Mouse (Mus musculus): Measurements from ENCODE around the gene Upk3b.

Gene Upk3b

DNA sequence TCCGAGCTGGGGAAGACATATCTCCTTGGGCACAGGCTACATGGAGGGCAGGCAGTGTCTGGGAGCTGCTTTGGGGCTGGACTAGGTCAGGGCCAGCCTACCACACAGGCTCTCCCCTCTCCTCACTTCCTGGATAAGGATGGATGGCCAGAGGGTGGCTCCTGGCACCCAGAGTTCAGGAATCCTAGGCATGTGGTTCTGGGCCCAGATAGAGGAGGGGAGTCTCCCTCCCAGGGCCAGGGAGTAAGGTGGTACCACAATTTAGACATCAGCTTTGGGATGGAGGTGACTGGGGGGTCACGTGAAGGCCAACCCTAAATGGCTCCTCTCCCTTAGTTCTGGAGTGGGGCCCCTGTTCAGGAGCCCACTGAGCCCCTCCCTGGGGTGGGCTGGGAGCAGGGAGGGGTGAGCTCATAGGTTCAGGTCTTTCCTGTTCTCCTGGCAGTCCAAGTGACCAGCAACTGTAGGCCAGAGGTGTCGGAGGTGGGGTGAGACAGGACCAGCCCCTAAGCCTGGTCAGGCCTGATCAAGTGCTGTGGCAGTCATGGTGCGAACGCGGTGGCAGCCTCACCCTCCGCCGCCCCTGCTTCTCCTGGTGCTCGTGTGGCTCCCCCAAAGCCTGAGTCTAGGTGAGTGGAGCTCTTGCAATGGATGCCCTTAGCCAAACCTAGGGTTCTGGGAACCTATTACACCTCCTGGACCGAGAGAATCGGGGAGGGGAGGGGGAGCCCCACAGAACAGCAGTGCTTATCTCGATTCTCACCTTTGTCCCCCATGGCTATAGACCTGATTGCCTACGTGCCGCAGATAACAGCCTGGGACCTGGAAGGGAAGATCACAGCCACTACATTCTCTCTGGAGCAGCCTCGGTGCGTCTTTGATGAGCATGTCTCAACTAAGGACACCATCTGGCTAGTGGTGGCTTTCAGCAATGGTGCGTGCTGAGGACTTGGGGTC, at the start of gene Upk3b:
Gene Upk3b, plus strand, starts transcription at position 239 of the 957 bp plus-strand sequence.
- no peak for DNase-seq (ENCODE audit: low read depth)

DNA sequence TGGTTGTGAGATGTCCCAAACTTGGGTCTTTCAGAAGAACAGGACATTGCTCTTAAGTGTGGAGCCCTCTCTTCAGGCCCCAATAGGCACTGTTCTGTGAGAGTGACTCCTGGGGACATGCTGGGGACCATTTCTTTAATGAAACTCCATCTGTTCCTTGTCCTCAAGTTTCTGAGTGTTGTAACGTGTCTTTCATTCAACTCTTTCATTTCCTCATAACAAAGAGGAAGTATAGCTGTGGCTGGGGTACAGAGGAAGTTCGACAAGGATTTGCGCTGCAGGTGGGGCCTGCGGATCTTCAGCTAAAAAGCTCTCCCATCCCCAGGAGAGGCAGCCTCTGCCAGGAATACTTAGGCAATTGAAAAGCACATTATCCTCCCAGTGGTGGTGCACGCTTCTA, 47.7 kb upstream of the Upk3b start:
- no peak for DNase-seq (ENCODE audit: low read depth)

DNA sequence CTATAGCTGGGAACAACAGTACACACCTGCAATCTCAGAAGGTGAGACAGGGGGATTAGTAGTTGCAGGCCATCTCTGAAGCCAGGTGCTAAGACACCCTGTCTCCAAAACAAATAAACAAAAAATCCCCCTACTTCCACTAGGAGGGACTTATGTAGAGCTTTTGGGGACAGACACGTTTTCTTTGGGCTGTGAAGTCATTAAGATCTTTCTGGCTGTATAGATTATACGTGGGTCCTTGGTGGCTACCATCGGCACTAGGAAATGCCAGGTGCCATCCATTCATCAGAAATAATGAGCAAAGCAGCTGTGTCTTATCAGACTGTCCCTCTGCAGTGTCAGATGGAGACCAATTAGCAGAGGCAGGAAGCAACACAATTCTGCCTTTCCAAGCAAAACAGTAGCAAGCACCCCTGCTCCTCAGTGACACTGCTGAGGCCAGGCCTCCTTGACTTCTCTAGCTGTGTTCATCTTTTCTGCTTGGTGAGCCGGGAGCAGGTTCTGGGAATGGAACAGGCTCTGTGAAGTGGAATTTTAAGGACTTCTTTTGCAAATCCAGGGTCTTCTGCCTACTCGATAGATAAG, 44.8 kb upstream of the Upk3b start:
- DNase-seq (ENCODE audit: low read depth) = no peak

DNA sequence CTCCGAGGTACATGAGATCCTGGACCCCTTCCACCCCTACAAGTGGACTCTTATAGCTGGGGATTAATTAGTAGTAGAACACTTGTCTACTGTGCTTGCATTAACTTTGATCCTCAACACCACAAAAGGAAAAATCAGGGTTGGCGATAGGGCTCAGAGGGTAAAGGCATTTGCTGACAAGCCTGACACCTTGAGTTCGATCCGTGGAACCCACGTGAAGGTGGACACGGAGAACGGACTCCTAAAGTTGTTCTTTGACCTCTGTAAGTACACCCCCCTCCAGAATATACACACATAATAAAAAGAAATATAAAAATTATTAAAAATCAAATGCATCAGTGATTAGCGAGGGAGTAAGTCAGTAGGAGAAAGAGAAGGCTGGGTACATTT, 44.0 kb upstream of the Upk3b start:
- no peak for DNase-seq (ENCODE audit: low read depth)

DNA sequence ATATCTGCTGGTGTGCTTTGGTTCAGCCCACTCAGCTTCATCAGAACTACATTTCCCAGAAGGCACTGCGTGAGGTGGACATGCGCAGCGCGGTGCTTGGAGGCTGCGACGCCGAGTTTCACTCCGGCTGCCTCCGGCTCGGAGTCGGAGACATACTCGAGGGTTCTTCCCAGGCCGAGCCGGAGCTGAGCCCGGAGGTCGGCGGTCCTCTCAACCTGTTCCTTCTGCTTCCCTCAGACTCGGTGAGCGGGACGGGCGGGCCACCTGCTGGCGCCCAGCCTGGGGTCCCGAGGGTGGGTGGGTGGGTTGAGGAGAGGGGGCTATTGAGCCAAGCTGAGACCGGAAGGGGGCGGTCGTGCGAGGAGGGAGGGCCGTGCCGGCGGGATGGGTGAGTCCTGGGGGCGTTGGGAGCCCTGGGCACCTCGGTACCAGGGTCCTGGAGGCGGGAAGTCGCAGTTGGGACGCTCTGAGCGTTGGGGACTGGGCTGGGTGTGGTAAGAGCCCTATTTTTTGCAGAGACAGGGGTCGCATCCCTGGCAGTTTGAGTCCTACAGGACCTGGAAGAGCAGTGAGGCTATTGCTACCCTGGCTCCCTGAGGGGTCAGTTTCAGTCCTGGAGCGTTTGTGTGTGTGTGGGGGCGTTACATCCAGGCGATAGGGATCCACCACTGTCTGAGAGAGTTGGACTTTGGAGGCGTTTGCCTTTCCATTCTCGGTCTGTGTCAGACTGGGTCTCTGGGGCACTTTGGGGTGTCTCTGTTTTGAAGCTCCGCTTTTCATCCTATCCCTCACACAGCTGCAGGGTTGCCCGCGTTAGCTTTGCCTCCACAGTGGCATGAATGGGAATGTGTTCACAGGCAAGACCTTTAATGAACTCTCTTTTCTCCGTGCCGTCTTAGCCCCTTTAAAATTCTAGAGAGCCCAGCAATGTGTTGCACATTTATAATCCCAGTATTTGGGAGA, 43.3 kb upstream of the Upk3b start, which contains the start of gene Dtx2:
Gene Dtx2, plus strand, starts transcription at position 76 of the 963 bp plus-strand sequence.
- peak; percentile 93 for DNase-seq (ENCODE audit: low read depth)

DNA sequence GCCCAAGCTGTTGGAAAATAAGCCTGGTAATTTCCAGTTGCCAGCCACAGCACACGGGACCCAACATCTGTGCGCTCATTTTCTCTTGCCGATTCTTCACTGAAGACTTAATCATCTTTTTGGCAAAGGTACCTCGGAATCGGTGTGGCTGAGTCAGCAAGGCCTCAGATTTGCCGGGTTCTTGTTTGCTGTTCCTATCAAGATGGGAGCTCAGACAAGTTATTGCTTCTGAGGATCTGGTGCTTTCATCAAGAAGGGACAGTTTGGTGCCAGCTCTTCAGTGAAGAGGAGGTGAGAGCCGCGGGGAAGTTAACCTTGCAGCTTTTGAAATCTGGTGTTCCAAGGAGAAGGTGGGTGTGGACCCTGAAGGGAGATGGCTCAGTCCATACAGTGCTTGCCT, 42.1 kb upstream of the Upk3b start:
- no peak for DNase-seq (ENCODE audit: low read depth)

DNA sequence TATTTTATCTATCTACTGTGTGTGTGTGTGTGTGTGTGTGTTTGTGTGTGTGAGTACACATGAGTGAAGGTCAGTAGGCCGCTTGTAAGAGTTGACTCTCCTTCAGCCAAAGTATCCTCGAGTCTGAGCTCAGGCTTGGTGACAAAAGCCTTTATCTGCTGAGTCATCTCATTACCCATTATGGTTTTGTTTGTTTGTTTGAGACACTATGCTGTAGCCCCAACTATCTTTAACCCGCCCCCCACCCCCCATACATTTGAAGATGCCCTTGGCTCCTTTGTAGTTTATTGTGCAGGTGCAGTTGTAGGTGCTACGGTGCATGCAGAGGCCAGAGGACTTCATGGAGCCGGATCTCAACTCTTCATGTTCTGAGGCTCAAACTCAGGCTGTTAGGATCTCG, 37.1 kb upstream of the Upk3b start:
- no peak for DNase-seq (ENCODE audit: low read depth)

DNA sequence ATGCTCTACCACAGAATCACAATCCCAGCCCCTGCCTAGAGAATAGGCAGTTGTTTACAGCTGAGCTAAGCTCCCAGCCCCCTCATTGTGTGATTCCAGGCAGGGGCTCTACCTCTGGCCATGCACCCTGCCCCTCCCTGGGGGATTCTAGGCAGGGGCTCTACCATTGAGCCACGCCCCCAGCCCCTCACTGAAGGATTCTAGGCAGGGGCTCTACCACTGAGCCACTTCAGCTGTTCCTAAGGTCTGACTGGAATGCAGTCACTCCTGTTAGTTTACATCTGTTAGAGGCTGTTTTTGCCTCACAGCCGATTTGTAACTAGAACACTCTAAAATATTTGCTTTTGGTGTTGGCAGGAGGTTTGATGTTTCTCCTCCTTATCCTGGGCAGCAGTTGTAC, 36.0 kb upstream of the Upk3b start:
- no peak for DNase-seq (ENCODE audit: low read depth)

DNA sequence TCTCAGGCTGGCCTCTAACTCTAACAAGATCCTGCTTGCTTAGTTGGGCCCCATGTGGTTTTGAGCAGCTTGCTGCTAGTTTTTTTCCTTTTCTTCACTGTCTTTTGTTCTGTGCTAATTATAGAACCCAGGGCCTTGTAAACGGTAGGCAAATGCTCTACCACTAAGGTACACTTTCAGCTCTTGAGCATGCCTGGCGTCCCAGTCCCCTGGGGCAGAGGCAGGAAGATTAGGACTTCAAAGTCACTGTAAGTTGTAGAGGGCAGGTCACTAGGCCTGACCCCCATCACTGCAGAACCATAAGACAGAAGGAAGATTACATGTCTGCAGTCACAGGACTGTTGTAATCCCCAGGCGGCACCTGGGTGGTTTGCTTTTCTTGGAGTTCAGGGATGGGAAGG, 35.5 kb upstream of the Upk3b start:
- DNase-seq (ENCODE audit: low read depth) = no peak

DNA sequence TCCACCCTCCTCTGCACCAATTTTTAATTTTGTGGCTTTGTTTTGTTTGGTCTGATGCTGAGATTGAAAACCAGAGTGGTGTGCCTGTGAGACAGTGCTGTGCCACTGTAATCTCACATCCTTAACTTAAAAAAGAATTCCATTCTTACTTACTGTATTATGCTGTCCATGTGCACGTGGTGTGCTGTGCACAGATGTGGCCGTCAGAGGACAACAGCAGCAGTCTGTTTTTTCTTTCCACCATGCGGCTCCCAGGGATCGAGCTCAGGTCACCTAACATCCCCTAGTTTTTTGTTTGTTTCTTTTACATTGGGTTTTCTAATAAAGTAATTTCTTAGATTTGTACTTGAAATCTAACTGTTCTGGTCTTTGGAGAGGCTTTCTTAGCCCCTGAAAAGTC, 33.8 kb upstream of the Upk3b start:
- no peak for DNase-seq (ENCODE audit: low read depth)

DNA sequence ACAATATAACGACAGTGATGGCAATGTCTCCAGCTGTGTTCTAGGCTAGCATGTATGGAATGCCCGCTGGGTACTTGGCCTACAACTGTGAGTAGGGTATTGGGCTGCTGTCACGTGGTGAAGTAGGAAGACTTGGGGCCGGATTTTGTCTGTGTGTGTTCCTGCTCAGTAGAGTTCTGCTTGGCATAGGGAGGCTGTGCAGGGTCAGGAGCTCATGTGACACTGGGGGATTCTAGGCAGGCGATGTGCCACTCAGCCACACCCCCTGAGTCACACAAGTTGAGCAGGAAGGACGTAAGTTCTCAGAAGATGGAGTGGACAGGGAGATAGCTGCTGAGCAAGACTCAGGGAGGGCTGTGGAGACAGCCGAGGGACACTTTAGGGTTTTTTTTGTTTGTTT, 30.6 kb upstream of the Upk3b start:
- no peak for DNase-seq (ENCODE audit: low read depth)

DNA sequence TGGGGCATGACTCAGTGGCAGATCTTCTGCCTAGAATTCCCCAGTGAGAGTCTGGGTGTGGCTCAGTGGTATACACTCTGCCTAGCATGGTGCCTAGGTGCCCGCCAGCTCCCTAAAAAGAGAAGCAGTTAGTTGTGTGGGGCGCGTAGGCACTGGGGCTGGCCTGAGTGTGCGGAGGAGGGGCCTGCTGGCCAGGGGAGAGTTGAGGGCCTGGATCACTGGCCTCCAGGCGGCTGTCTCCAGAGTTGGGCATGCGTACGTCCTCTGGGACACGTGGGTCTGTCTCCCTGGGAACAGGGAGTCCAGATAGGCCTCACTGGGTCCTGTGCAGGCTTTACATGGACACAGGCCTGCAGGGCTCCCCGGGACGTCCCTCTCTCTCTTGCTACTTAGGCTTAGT, 23.4 kb upstream of the Upk3b start:
- no peak for DNase-seq (ENCODE audit: low read depth)

DNA sequence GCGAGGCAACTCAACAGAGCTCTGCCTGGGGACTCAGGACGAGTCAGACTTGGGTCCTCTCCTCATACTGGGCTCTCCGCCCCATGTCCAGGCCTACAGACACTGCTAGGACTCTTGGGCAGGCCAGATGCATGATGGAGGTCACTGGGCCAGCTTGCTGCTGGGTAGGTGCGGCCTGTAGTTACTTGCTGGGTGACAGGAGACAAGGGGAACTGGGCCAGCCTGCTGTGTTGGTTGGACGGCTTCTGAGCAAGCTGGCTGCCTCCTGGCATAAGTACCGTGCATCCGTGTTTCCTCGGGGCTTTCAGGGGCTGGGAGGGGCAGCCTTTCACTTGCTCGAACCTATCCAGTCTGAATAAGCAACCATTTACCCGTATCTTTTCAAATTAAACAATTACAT, 22.7 kb upstream of the Upk3b start:
- DNase-seq (ENCODE audit: low read depth) = no peak

DNA sequence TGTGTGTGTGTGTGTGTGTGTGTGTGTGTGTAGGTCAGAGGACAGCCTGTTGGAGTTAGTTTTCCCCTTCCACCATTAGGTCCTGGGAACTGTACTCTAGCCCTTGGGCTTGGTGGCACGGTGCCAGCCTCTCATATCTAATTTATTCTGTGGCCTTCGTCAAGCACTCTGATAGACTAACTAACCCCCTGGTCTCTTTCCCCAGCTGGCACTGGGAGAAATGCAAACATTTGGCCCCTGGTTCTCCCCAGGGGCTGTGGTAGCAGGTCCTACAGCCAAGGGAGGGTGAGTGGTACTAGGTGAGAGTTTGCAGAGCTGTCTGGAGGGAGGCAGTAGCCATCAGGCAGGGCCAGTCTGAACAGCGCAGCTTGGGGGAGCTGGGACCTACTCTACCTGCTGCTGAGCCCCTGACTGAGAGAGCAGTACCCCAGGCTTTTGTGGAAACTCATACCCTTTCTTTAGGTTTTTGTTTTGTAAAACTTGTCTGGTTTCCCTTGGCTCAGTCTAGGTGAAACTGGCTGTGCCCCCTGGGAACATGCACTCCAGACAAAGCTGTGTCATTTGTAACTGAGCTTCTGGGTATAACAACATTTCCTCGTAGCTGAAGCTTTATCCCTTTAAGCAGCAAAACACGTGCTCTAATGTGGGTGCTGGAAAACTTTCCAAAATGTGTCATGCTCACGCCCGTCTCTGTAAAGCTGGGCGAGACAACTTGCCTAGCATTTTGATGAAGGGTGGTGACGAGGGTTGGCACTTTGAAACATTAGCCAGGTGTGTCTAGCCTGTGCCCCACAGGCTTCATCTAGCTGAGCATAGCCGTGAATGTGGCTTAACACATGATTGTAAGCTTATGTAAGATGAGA, 22.1 kb upstream of the Upk3b start:
- DNase-seq (ENCODE audit: low read depth) = no peak

DNA sequence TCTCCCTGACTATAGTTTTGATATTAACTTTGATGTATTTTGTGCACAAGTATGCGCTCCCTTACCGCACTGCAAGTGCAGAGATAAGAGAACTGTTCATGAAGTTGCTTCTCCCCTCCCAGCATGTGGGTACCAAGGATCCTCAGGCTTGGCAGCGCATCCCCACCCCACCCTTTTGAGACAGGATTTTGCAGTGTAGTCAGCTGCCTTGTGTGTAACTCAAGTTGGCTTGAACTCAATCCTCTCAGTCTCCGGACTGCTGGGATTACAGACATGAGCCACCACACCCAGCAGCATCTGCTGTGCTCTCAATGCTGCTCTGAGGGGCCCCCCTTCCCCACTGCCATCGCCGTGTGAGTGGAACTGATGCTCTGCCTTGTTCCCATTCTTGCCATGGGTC, 21.0 kb upstream of the Upk3b start:
- no peak for DNase-seq (ENCODE audit: low read depth)

DNA sequence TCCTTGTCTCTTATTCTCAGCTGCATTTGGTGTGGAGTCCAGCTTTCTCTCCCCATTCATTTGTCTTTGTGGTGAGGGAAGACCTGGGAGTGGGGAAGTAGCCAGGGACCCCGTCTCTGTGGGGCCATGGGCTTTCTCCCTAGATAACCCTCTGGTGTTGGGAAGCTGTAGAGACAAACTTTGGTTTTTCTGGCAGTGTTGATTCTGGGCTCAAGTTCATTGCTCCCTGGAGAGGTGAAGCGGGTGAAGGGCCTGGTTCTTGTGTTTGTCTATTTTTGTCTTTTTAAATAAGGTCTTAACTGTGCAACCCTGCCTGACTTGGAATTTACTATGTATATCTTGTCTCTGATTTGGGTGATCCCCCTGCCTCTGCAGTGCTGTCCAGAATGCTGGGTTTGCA, 19.6 kb upstream of the Upk3b start:
- DNase-seq (ENCODE audit: low read depth) = no peak

DNA sequence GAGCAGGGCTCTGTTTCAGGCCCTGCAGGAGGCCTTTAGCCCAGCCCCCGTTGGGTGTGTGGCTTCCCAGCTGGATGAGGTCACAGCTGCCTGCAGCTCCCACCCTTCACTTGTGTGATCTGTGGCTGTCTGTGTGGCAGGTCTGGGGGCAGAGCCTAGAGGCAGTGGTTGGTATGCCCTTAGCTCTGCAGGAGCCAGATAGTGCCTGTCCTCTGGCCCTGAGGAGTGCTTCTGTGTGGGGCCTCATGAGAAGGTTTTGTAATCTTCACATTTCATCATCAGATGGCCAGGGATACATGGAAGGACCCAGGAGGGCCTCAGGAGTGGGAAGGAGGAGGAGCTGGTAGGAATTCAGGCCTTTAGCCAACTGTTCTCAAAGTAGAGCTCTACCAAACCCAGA, 18.4 kb upstream of the Upk3b start:
- DNase-seq (ENCODE audit: low read depth) = no peak

DNA sequence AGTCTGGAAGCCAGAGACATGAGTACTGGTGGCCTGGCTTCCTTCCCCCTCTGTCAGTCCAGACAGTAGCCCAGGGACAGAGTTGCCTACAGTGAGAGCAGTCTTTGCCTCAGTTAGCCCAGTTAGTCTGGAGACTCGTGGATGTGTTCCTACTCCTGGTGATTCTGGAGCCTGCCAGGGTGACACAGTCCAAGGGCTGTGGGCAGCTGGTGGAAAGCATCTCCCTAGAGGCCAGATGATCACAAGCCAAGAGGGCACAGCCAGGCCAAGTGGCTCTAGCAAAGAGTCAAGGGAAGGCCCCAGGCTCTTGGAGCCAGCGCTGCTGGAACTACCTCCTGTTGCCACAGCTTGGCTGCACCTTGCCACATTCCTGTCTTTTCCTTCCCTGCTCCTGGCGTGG, 12.6 kb upstream of the Upk3b start:
- no peak for DNase-seq (ENCODE audit: low read depth)

DNA sequence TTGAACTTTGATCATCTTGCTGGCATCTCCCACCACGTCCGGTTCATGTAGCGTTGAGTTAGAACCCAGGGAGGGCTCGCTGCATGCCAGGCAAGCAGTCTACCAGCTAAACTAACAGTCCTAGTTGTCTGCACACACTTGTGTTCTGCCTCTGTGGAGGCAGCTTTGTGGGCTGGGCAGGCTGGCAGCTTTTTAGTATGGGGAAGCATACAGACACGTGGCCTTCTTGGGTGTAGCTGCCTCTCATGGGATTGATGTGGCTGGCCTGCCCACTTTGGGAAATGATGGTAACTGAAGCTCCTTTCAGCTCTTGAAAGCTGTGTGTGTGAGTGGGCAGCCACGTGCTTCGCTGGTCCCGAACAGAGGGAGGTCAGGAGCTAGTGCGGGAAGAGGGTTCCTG, 11.4 kb upstream of the Upk3b start:
- DNase-seq (ENCODE audit: low read depth) = no peak

DNA sequence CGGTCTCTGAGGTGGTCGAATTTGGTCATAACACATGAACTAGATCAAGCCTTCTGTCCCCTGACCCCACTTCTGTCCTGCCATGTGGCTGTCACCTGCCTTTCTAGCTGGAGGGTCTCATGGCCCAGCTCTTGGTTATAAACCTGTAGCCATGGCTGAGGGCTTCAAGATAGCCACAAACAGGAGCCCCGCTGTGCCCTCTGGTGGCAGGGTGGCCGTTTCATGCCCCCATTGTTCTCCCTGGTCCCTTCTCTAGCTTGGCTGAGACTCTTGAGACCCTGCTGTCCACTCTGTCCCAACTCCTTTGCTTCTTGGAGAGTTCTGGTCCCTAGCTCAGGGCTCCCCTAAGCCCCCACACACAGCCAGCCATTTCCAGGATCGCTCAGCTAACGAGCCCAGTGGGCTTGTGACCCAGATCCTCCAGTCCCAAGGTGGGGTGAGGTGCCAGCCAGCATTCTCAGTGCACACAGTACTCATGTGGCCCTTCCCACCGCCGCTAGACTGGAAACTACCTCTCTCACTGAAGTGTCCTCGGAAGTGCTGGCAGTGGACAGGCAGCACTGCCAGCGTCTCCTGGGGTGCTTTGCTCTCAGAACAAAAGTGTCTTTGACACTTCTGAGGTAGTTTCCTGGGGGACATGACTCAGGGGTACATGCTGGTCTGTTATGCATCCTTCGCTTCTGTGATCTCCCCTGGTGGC, 10.5 kb upstream of the Upk3b start:
- no peak for DNase-seq (ENCODE audit: low read depth)

DNA sequence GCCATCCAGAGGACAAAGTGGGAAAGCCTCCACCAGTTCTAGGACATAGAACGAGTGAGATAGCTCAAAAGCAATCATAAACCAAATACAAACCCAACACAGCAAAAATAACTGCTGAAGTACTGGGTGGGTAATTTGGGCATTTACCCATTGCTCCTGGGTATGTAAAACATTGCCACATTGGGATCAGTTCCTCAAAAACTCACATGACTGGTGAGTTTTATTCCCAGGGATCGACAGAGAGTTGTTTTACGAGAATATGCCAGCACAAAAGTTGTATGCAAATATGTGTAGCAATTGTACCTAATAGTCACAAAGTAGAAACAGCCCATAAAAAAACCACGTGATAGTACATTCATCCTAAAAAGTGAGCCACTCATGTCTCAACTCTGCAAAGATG, 3.4 kb upstream of the Upk3b start:
- no peak for DNase-seq (ENCODE audit: low read depth)
